Mouse (Mus musculus) 3134 (cell line): ENCODE measurements around the gene Kif21a.

Experiments used
- DNase-seq: peaks from one replicate; pipeline ENCODE4 v3.0.0-alpha.2; 2011; ENCODE audit warnings: low spot score; ENCODE audit not compliant: insufficient read length; ENCODE audit errors: extremely low read depth

Gene Kif21a

DNA sequence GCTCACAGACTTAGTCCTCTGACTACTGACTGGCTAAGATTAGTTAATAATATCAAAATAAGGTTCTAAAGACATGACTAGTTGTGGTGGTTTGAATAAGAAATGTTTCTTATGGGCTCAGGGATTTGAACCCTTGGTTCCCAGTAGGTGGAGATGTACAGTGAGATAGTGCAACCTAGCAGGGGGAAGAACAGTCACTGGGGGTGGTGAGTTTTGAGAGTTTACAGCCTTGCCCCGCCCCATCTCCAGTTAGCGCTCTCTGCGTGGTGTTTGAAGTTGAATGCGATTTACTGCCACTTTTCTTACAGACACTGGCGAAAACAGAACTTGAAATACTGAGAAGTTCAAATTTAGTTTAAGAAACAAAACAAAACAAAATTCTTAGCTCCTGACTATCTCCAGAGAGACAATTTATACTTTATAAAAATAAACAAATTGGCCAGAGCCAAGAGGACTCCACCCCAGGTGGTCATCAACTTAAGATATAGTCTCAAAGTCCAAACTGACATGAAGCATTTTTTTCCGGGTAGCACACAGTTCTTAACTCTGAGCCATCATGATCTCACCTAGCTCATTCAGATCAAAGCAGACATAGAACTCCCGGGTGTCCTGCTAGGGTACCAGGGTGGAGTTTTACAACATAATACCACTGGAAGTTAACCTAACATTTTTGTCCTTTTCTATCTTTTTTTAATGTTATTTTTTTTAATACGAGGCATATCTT, 88.8 kb downstream of the Kif21a start:
- DNase-seq: no peak

GRCm38 (mm10) chr15:90951383-90951782, 98.4 kb downstream of the Kif21a start:
- DNase-seq: no peak

DNA sequence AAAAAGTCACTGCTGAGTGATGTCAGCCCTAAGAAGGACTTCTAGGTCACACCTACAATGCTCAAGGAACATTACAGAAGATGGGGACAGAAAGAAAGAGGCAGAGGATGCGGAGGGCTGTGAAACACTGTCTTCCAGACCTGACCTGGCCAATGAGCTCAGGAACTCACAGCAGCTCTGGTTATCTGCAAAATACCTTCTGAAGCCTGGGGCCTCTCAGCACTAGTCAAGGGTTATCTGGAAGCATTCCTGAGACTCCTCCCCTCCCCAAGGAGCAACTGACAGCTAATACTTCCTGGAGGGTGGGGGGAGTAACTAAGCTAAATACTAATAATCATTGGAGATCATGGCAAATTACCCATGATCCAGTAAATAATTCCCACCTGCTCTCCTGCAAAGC, 111.3 kb downstream of the Kif21a start:
- no peak for DNase-seq

GRCm38 (mm10) chr15:90935579-90935978, 114.2 kb downstream of the Kif21a start:
- DNase-seq: peak; percentile 28

DNA sequence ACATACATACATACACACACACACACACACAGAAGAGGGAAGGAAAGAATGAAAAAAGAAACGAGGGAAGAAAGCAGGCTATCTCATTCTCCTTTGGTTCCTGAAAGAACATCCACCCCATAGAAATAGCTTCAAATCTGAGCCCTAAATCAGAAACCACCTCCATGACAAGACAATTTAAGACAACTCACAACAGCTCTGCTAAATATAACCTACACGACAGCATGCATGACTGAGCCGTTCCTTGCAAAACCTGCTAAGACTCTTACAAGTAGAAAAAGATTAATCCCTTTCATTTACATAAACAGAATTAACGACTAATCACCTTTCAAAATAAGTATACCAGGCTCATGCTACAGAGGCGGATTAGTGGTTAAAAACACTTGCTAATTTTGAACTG, 118.3 kb downstream of the Kif21a start:
- no peak for DNase-seq

DNA sequence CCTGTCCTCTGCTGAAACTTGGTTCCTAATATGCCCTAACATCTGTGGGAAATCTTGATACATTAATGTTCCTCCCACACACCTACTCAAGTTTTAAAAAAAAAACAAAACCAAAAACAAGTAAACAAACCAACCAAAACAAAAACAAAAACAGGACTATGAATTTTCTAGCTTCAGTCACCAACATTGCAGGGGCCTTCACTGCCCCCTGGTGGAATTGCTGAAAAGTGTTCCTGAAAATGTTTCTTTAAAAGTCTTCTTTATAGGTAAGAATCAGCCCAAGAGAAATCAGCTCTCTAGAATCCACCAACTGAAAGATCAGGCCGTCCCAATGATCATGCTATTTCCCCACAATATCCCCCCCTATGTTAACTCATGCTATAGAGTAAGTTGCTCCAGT, 120.7 kb downstream of the Kif21a start:
- DNase-seq: no peak

DNA sequence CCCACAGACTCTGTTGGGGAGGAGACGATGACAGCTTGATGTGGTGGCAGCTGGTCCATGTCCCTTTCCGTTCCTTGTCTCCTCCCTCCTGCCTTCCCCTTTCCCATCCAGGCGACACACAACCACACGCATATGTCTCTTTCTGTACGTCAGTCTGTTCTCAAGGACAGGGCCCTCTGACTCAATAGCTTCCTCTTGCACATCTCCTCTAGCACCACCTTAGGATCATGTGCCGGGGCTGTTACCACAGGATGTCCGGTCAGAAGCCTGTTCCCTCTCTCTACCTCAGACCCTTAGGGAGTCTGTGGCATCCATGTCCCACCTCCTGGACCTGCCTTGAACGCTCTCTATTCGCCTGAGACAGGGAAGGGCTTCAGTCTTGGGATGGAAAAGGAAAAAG, 153.3 kb downstream of the Kif21a start:
- no peak for DNase-seq

DNA sequence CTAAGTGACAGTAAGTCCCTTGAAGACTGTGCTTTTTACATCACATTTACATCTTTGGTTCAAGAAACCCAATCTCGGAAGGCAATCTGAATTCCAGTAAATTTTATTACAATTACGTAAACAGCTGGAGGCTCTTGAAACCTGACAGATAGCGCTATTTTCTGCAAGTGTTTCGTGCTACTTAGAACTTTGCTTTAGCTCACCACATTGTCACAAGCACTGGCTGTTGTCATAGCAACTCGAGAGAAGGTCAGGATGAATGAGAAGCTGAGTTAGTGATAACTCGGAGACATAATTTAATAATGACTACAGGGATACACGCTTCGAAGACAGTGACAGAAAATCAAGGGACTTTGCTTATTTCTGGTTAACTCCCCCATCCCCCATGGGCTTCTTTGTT, 162.3 kb downstream of the Kif21a start:
- no peak for DNase-seq
